Mouse (Mus musculus): Measurements from ENCODE around the gene Mgea5.
A peak's percentile ranks its signal among the peaks of the same experiment; 100 is the strongest.

The Mgea5 gene

GRCm38 (mm10) chr19:45795406-45795944, 11.8 kb upstream of the Mgea5 start:
- no peak for DNase-seq (ENCODE audit: low spot score)

GRCm38 (mm10) chr19:45794718-45795117, 11.1 kb upstream of the Mgea5 start:
- DNase-seq (ENCODE audit: low spot score) = no peak

GRCm38 (mm10) chr19:45792404-45792803, 8.8 kb upstream of the Mgea5 start:
- no peak for DNase-seq (ENCODE audit: low spot score)

- no peak for DNase-seq (ENCODE audit: low spot score)
Observed at GRCm38 (mm10) chr19:45789888-45790874, 6.5 kb upstream of the Mgea5 start.

GRCm38 (mm10) chr19:45789365-45789764, 5.7 kb upstream of the Mgea5 start:
- no peak for DNase-seq (ENCODE audit: low spot score)

DNA sequence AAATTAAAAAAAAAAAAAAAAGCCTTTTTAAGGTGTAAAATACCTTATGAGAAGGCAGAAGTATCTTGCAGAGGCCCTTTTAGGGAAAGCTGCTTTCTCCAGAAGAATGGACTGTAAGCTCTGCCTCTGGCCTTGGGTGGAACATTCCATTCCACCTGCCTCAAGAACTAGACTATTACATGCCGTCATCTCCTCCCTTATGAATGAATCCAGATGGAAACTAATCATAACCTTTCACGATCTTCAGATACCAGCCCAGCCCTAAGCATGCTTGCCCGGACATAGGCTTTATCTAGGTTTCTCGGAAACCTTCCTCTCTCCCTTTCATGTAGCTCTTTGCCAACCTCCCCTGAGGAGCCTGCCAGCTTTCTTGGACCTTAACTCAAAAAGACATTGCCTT, 4.7 kb upstream of the Mgea5 start:
- DNase-seq (ENCODE audit: low spot score) = no peak

- no peak for DNase-seq (ENCODE audit: low spot score)
Observed at GRCm38 (mm10) chr19:45787450-45787849, 3.8 kb upstream of the Mgea5 start.

- no peak for DNase-seq (ENCODE audit: low spot score)
Observed at GRCm38 (mm10) chr19:45785470-45785869, 1.8 kb upstream of the Mgea5 start.

- DNase-seq (ENCODE audit: low spot score) = no peak
Observed at GRCm38 (mm10) chr19:45783933-45784576, 418 bp upstream of the Mgea5 start.

DNA sequence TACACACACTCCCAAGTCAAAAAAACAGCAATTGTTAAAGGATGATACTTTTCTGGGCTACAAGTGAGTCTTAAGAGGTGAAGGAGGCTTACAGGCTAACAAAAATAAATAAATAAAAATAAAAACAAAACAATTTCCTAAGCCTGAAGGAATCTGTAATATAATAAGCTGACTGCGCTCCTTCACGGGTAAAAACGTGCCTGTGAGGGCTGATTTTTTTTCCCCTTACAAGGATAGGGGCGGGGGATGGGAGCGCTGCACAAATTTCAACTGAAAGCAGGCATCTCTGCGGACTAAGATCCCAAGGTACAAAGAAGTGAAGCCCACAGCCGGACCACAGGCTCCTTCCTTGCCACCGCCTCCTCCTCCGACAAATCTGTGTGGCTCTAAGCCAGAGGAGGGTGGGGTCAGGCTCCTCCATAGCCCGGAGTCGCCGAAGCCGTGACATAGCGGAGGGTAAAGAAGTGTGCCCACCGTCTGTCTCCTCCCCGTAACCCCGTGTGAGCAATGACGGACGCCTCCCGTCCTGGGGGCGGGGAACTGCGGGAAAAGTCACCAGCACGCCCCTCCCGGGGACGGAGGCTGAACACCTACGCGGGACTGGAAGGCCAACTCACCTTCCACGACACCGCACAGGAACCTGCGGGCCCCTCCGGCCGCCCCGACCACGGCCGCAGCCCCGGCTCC, 1.2 kb downstream of the Mgea5 start:
- DNase-seq (ENCODE audit: low spot score) = peak; percentile 74

GRCm38 (mm10) chr19:45781676-45782075, 2.0 kb downstream of the Mgea5 start:
- no peak for DNase-seq (ENCODE audit: low spot score)

GRCm38 (mm10) chr19:45780350-45780915, 3.2 kb downstream of the Mgea5 start:
- DNase-seq (ENCODE audit: low spot score) = no peak

- no peak for DNase-seq (ENCODE audit: low spot score)
Observed at GRCm38 (mm10) chr19:45775486-45775885, 8.2 kb downstream of the Mgea5 start.

- DNase-seq (ENCODE audit: low spot score) = no peak
Observed at GRCm38 (mm10) chr19:45771501-45771900, 12.1 kb downstream of the Mgea5 start.

- no peak for DNase-seq (ENCODE audit: low spot score)
Observed at GRCm38 (mm10) chr19:45760810-45761209, 22.8 kb downstream of the Mgea5 start.

DNA sequence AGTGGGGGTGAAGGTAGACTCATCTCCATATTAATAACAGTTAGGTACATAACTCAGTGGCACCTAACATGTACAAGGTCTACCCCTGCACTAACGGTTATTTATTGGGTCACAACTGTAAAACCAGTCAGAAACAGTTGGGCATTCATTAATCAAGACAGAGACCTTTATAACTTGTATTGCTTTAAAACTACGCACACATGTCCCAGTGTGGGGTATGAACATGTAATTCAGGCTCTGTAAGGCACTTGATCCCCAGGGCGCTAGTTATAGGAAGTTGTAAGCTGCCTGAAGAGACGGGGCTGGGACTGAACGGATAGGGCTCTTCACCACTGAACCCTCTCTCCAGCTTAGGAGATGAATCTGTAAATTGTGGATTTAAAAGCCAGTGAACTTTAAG, 25.0 kb downstream of the Mgea5 start:
- DNase-seq (ENCODE audit: low spot score) = no peak

DNA sequence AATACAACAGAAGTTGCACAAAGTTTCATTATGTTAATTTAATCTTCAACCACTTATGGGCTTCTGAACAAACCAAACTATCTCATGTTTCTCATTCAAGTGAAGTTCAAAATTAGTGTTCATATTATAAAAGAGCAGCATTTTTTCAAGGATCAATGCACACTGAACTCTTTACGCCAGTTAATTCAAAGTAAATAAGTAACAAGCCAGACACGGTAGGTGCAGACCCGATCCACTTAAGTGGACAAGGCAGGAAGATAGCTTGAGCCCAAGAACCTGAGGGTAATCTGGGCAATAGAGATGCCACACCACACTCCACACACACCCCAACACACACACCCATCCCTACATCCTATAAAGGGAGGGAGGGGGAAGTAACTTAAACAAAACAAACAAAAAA, 30.1 kb downstream of the Mgea5 start:
- no peak for DNase-seq (ENCODE audit: low spot score)

- no peak for DNase-seq (ENCODE audit: low spot score)
Observed at GRCm38 (mm10) chr19:45751881-45752280, 31.8 kb downstream of the Mgea5 start.

DNA sequence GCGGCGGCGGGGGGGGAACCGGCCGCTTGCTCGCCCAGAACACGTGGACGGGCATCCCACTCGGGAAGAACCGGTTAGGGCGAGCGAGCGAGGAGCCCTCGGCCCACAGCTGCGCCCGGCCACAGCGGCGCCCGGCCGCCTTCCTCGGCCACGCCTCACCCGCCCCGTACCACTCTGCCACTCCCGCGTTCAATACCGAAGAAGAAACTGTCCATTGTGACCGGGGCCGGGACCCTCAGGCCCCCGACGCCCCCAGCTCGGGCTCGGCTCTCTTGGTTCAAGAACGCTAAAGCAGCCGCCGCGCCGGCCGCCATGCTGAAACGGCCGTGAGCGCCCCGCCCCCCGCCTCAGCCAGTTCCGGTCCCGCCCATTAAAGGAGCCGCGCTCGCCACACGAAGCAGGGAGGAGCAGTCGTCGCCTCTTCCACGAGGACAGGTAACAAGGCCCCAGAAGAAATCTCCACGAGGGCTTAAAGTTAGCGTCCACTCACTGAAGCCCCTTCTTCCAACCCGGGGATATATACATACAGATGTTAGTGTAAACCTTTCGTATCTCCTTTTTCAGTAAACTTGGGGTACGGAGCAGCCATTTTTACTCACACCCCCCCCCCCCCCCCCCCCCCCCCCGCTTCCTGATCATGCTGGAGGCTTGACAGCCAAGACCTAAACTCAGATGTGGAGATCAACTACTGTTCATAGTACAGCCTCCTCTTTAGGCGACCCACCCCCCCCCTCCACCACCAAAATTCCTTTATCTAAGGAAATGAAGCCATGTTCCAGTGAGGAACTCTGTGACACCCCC, 34.2 kb downstream of the Mgea5 start, which contains the start of gene Npm3:
TSS of gene Npm3 (minus strand) at position 349 of the 801 bp plus-strand sequence.
- DNase-seq (ENCODE audit: low spot score) = peak; percentile 65

GRCm38 (mm10) chr19:45748691-45749242, 34.9 kb downstream of the Mgea5 start:
- no peak for DNase-seq (ENCODE audit: low spot score)

DNA sequence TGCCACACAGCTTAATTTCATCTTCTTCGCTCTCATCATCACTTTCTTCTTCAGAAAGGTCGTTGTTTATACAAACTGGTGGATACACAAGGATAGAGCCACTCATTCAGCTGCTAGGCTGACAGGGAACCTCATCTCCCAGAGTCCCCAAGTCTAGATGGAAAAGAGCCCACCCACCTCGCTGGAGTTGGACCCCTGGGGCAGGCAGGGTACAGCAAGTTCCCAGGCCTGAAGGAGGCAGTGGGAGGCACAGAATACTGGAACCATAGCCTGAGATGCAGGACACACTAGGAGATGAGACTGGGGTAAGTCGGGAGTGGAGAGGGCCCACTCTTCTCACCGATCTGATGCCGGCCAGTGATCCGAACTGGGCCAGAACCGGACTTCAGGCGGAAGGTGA, 35.4 kb downstream of the Mgea5 start:
- DNase-seq (ENCODE audit: low spot score) = no peak
